Mouse (Mus musculus): ENCODE results near the gene Phtf1. TPM values are rescaled to one million over a fixed set of nuclear protein-coding genes. Genes with fewer than 3 reads are reported as not detected.
A peak's percentile ranks its signal among the peaks of the same experiment; 100 is the strongest.

The Phtf1 gene
- polyA plus RNA-seq, 1 experiment from 2014 or later, result 21.2 TPM

- Histone ChIP-seq H3K9me3 (replicated peaks; ENCODE audit: control insufficient read depth, low read length, poor library complexity, severe bottlenecking) (no peaks in the 10 kb centered on the region), H3K9ac (ENCODE audit: low read depth, low read length) (no peak overlapping the region), H3K4me3 (ENCODE audit: low read depth, low read length) (no peak overlapping the region), H3K27ac (ENCODE audit: low read length) (no peak overlapping the region), H3K27me3 (ENCODE audit: control insufficient read depth, insufficient read depth, low read depth, low read length) (no peaks in the 10 kb centered on the region), H3K4me2 (ENCODE audit: low read length) (no peak overlapping the region), H3K4me1 (ENCODE audit: control insufficient read depth, insufficient read depth, low read length) (peaks cover 22% of the 10 kb centered on the region), H3K36me3 (ENCODE audit: control insufficient read depth, insufficient read depth, low read length) (0 out of 2 replicates have a peak, but pooled peaks cover 5% of the 10 kb centered on the region)
- ATAC-seq, result no peak
- whole genome bisulfite sequencing, result 97% methylated on average over 2 of the region's 2 CpGs
These were observed 3.2 kb downstream of the Phtf1 start for GRCm38 (mm10) chr3:103971157-103971556.

GRCm38 (mm10) chr3:103984556-103984955 is 16.6 kb downstream of the Phtf1 start:
- Histone ChIP-seq H3K36me3 (ENCODE audit: control insufficient read depth, insufficient read depth, low read length) (peaks cover 22% of the 10 kb centered on the region), H3K27me3 (ENCODE audit: control insufficient read depth, insufficient read depth, low read depth, low read length) (no peaks in the 10 kb centered on the region), H3K27ac (ENCODE audit: low read length) (no peak overlapping the region), H3K9ac (ENCODE audit: low read depth, low read length) (no peak overlapping the region), H3K4me3 (ENCODE audit: low read depth, low read length) (no peak overlapping the region), H3K9me3 (replicated peaks; ENCODE audit: control insufficient read depth, low read length, poor library complexity, severe bottlenecking) (no peaks in the 10 kb centered on the region), H3K4me2 (ENCODE audit: low read length) (no peak overlapping the region), H3K4me1 (ENCODE audit: control insufficient read depth, insufficient read depth, low read length) (no peaks in the 10 kb centered on the region)
- ATAC-seq, result no peak
- 68% methylated on average over 4 of the region's 4 CpGs for WGBS

DNA sequence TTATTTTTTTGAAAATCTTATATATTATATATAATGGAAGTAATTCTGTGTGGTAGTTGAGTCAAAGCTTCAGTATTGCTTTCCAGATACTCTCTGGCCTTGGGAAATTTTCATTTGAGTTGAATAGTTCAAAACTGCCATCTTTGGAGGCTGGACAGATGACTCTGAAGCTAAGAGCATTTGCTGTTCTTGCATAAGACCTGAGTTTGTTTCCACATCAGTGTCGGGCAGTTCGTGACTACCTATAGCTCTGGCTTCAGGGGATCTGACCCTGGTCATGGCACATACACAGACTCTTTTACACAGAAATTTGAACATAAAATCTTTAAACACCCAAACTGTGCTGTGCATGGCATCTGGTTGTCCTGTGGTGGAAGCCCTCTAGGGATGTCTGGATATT is 17.3 kb downstream of the Phtf1 start:
- no peak overlapping the region for H3K4me2 ChIP-seq (ENCODE audit: low read length)
- H3K9ac ChIP-seq (ENCODE audit: low read depth, low read length), result no peak overlapping the region
- H3K27me3 ChIP-seq (ENCODE audit: control insufficient read depth, insufficient read depth, low read depth, low read length), result no peaks in the 10 kb centered on the region
- 91% methylated on average over 2 of the region's 2 CpGs for WGBS
- H3K4me3 ChIP-seq (ENCODE audit: low read depth, low read length), result no peak overlapping the region
- no peak for ATAC-seq
- H3K27ac ChIP-seq (ENCODE audit: low read length), result no peak overlapping the region
- H3K36me3 ChIP-seq (ENCODE audit: control insufficient read depth, insufficient read depth, low read length), result peaks cover 23% of the 10 kb centered on the region
- H3K4me1 ChIP-seq (ENCODE audit: control insufficient read depth, insufficient read depth, low read length), result no peaks in the 10 kb centered on the region
- no peaks in the 10 kb centered on the region for H3K9me3 ChIP-seq (replicated peaks; ENCODE audit: control insufficient read depth, low read length, poor library complexity, severe bottlenecking)

- 55% methylated on average over 5 of the region's 5 CpGs for WGBS
These were observed 20.0 kb downstream of the Phtf1 start for GRCm38 (mm10) chr3:103987831-103988432.

DNA sequence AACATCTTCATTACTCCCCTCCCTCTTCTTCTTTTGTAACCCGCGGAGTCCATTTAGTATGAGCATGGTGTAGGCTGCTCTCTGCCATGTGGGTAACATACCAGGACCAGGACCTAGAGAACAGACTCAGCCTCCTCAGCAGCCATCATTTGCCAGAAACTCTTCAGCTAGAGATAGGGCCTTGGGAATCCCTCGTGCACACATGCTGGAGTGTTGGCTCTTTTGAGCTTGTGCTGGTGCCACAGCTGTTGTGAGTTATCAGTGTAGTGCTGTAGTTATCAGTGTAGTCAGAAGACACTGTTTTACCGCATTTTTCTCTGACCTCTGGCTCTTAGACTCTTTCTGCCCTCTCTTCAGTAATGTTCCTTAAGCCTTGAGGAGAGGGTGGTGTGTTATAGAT is 21.4 kb downstream of the Phtf1 start:
- Histone ChIP-seq H3K4me1 (ENCODE audit: control insufficient read depth, insufficient read depth, low read length) (no peaks in the 10 kb centered on the region), H3K4me2 (ENCODE audit: low read length) (no peak overlapping the region), H3K9ac (ENCODE audit: low read depth, low read length) (no peak overlapping the region), H3K4me3 (ENCODE audit: low read depth, low read length) (no peak overlapping the region), H3K27ac (ENCODE audit: low read length) (no peak overlapping the region), H3K9me3 (replicated peaks; ENCODE audit: control insufficient read depth, low read length, poor library complexity, severe bottlenecking) (no peaks in the 10 kb centered on the region), H3K36me3 (ENCODE audit: control insufficient read depth, insufficient read depth, low read length) (peaks cover 24% of the 10 kb centered on the region), H3K27me3 (ENCODE audit: control insufficient read depth, insufficient read depth, low read depth, low read length) (no peaks in the 10 kb centered on the region)
- ATAC-seq, result no peak
- 91% methylated on average over 4 of the region's 4 CpGs for WGBS

More at GRCm38 (mm10) chr3:103987831-103988432, 20.0 kb downstream of the Phtf1 start:
- Histone ChIP-seq H3K27ac (ENCODE audit: low read length) (no peak overlapping the region), H3K9me3 (replicated peaks; ENCODE audit: control insufficient read depth, low read length, poor library complexity, severe bottlenecking) (no peaks in the 10 kb centered on the region), H3K4me3 (ENCODE audit: low read depth, low read length) (no peak overlapping the region), H3K27me3 (ENCODE audit: control insufficient read depth, insufficient read depth, low read depth, low read length) (no peaks in the 10 kb centered on the region), H3K9ac (ENCODE audit: low read depth, low read length) (no peak overlapping the region), H3K4me1 (ENCODE audit: control insufficient read depth, insufficient read depth, low read length) (no peaks in the 10 kb centered on the region), H3K4me2 (ENCODE audit: low read length) (no peak overlapping the region), H3K36me3 (ENCODE audit: control insufficient read depth, insufficient read depth, low read length) (peaks cover 25% of the 10 kb centered on the region)
- ATAC-seq, result no peak

- Histone ChIP-seq H3K4me1 (ENCODE audit: control insufficient read depth, insufficient read depth, low read length) (no peaks in the 10 kb centered on the region), H3K27ac (ENCODE audit: low read length) (no peak overlapping the region), H3K9ac (ENCODE audit: low read depth, low read length) (no peak overlapping the region), H3K27me3 (ENCODE audit: control insufficient read depth, insufficient read depth, low read depth, low read length) (no peaks in the 10 kb centered on the region), H3K36me3 (ENCODE audit: control insufficient read depth, insufficient read depth, low read length) (peaks cover 28% of the 10 kb centered on the region), H3K4me3 (ENCODE audit: low read depth, low read length) (no peak overlapping the region), H3K4me2 (ENCODE audit: low read length) (no peak overlapping the region), H3K9me3 (replicated peaks; ENCODE audit: control insufficient read depth, low read length, poor library complexity, severe bottlenecking) (no peaks in the 10 kb centered on the region)
- ATAC-seq, result no peak
- WGBS, result 92% methylated on average over 3 of the region's 3 CpGs
These were observed 23.4 kb downstream of the Phtf1 start for GRCm38 (mm10) chr3:103991271-103991670.

GRCm38 (mm10) chr3:103998724-103999123 is 30.8 kb downstream of the Phtf1 start:
- H3K36me3 ChIP-seq (ENCODE audit: control insufficient read depth, insufficient read depth, low read length), result peaks cover 16% of the 10 kb centered on the region
- H3K4me3 ChIP-seq (ENCODE audit: low read depth, low read length), result no peak overlapping the region
- no peaks in the 10 kb centered on the region for H3K27me3 ChIP-seq (ENCODE audit: control insufficient read depth, insufficient read depth, low read depth, low read length)
- no peak for ATAC-seq
- H3K4me1 ChIP-seq (ENCODE audit: control insufficient read depth, insufficient read depth, low read length), result no peaks in the 10 kb centered on the region
- H3K27ac ChIP-seq (ENCODE audit: low read length), result no peak overlapping the region
- H3K9me3 ChIP-seq (replicated peaks; ENCODE audit: control insufficient read depth, low read length, poor library complexity, severe bottlenecking), result no peaks in the 10 kb centered on the region
- no peak overlapping the region for H3K9ac ChIP-seq (ENCODE audit: low read depth, low read length)
- no peak overlapping the region for H3K4me2 ChIP-seq (ENCODE audit: low read length)
- 97% methylated on average over 4 of the region's 4 CpGs for WGBS

DNA sequence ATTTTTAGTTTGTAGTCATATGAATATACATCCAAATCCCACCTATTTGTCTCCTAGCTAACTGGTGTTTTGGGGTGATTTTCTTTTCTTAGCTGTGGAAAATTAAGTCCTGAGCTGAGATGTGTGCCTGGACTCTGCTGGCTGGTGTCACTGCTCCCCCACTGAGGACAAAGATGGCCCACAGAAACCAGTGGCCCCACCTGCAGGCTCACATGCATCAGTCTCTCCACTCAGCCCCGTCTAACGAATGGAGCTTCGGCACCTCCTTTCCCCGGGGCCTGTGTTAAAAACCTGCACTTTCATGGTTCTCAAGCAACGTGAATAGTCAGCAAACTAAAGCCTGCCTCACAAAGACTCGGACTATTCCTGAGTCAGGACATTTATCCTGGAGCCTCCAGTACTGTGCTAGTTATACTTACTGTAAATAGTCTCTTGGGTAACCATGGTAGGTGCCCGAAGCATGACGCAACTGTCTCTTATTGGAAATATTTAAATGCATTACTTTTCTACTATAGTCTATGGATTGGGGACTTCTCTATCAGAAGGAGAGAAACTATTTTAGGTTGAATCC is 39.1 kb downstream of the Phtf1 start:
- 73% methylated on average over 8 of the region's 8 CpGs for WGBS
- Histone ChIP-seq H3K27ac (ENCODE audit: low read length) (no peak overlapping the region), H3K9me3 (replicated peaks; ENCODE audit: control insufficient read depth, low read length, poor library complexity, severe bottlenecking) (no peaks in the 10 kb centered on the region), H3K4me1 (ENCODE audit: control insufficient read depth, insufficient read depth, low read length) (no peaks in the 10 kb centered on the region), H3K4me2 (ENCODE audit: low read length) (no peak overlapping the region), H3K9ac (ENCODE audit: low read depth, low read length) (no peak overlapping the region), H3K4me3 (ENCODE audit: low read depth, low read length) (no peak overlapping the region), H3K27me3 (ENCODE audit: control insufficient read depth, insufficient read depth, low read depth, low read length) (no peaks in the 10 kb centered on the region), H3K36me3 (ENCODE audit: control insufficient read depth, insufficient read depth, low read length) (peaks cover 15% of the 10 kb centered on the region)
- ATAC-seq, result no peak

DNA sequence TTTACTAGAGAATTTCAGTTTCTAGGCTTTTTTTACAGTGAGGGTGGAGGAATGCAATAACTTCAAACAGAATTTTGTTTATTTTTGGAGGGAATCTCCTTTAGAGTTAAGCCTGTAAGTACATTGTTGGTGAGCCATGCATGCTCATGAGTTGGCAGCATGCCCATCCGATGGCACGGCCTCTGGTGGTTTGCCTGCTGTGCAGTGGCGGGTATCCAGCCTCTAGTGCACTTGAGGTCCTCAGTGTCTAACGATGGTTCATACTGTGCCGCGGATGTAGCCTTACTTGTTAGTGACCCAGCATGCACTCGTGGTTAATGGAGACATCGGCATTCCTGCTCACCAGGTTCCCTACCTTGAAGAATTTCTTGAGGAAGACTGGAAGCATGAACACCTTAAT is 39.6 kb downstream of the Phtf1 start:
- no peak overlapping the region for H3K4me3 ChIP-seq (ENCODE audit: low read depth, low read length)
- no peak overlapping the region for H3K4me2 ChIP-seq (ENCODE audit: low read length)
- H3K27ac ChIP-seq (ENCODE audit: low read length), result no peak overlapping the region
- 0 out of 2 replicates have a peak, but pooled peaks have one; percentile 36 for ATAC-seq
- H3K36me3 ChIP-seq (ENCODE audit: control insufficient read depth, insufficient read depth, low read length), result peaks cover 15% of the 10 kb centered on the region
- H3K9me3 ChIP-seq (replicated peaks; ENCODE audit: control insufficient read depth, low read length, poor library complexity, severe bottlenecking), result no peaks in the 10 kb centered on the region
- H3K27me3 ChIP-seq (ENCODE audit: control insufficient read depth, insufficient read depth, low read depth, low read length), result no peaks in the 10 kb centered on the region
- WGBS, result 56% methylated on average over 8 of the region's 8 CpGs
- H3K9ac ChIP-seq (ENCODE audit: low read depth, low read length), result no peak overlapping the region
- H3K4me1 ChIP-seq (ENCODE audit: control insufficient read depth, insufficient read depth, low read length), result no peaks in the 10 kb centered on the region
